Mouse (Mus musculus) forebrain, postnatal 0 days (tissue): Measurements from ENCODE around the gene Bdnf. TPM values are rescaled to one million over a fixed set of nuclear protein-coding genes. Genes with fewer than 3 reads are reported as not detected.

Experiments
- ATAC-seq: fragments of 200-750 bp; cut with Nextera tagmentation; 2 replicates; pipeline ENCODE4 v1.8.0; 2017; ENCODE audit warnings: mild to moderate bottlenecking, moderate library complexity
- DNase-seq: peaks from one replicate; pipeline ENCODE4 v3.0.0-alpha.2; 2015
- H3K27ac ChIP-seq: fragments of 300-500 bp; sonication (generic); 2 replicates; pipeline ENCODE4 v1.5.1; 2014; ENCODE audit warnings: low read depth, mild to moderate bottlenecking, antibody characterized with exemption, low read length, moderate library complexity, mixed read lengths
- H3K27me3 ChIP-seq: fragments of 300-500 bp; sonication (generic); 2 replicates; pipeline ENCODE4 v1.6.1; 2014; ENCODE audit warnings: mild to moderate bottlenecking, low read length, mixed read lengths; ENCODE audit not compliant: insufficient read depth
- H3K36me3 ChIP-seq: fragments of 300-500 bp; sonication (generic); 2 replicates; pipeline ENCODE4 v1.6.1; 2014; ENCODE audit warnings: mild to moderate bottlenecking, moderate library complexity; ENCODE audit not compliant: insufficient read depth
- H3K4me1 ChIP-seq: fragments of 300-500 bp; sonication (generic); 2 replicates; pipeline ENCODE4 v1.6.1; 2014; ENCODE audit warnings: antibody characterized with exemption; ENCODE audit not compliant: insufficient read depth
- H3K4me2 ChIP-seq: fragments of 300-500 bp; sonication (generic); 2 replicates; pipeline ENCODE4 v1.6.1; 2014; ENCODE audit warnings: low read depth, mild to moderate bottlenecking, moderate library complexity
- H3K4me3 ChIP-seq: fragments of 300-500 bp; sonication (generic); 2 replicates; pipeline ENCODE4 v1.5.1; 2014; ENCODE audit warnings: low read depth, low read length, mixed read lengths
- H3K9ac ChIP-seq: fragments of 300-500 bp; sonication (generic); 2 replicates; pipeline ENCODE4 v1.6.1; 2014; ENCODE audit warnings: mild to moderate bottlenecking
- H3K9me3 ChIP-seq: fragments of 300-500 bp; sonication (generic); 2 replicates; pipeline ENCODE4 v1.6.1; 2016; ENCODE audit warnings: low read length
- CTCF ChIP-seq: sonication (generic); IDR thresholded peaks from 2 replicates; pipeline ENCODE4 v1.5.1; 2016; ENCODE audit warnings: antibody characterized with exemption, control low read depth, low read depth
- WGBS: fragments of 180-500 bp; shearing (Covaris S2); extraction: QIAGEN DNeasy Blood & Tissue Kit; methylation state at CpG from one replicate; pipeline ENCODE4 v1.1.7; 2014; 5-methylcytosine and 5-hydroxymethylcytosine counted together
- polyA plus RNA-seq: library from polyadenylated mRNA; unstranded; fragments of >200 nt; fragmentation: Nextera tagmentation; extraction: Ambion mirVana; gene quantifications from 2 replicates; pipeline ENCODE4 v1.2.1, GENCODE M21; 2015
- total RNA-seq: library from RNA; depleted of rRNA; stranded (reverse); fragments of >200 nt; gene quantifications from 2 replicates; pipeline ENCODE4 v1.2.3, GENCODE M21; 2014

Bdnf gene
- total and polyA plus RNA-seq, 2 experiments from 2014 or later: 6.0 to 8.0 TPM

DNA sequence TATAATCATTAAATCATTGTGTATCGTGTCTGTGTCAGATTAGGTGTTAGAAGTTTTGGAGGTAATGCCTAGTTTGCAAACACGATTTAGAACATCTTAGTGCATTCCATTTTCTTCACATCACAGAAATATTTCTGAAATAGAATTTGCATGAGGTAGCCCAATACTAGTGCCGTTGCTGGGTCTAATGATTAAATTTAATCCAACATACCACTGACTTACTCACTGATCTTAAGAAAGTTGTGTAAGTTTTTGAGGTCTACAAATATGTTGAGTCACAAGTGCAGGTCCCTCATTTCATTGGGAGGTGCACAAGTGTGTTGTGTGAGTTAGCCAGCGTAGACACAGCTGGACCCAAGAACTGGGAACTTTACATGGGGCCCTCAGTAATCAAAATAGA lies 29.1 kb downstream of the Bdnf start:
- Histone ChIP-seq H3K36me3 (no peaks in the 10 kb centered on the region), H3K27me3 (peaks cover 7% of the 10 kb centered on the region; the same call in 1 of the 2 replicates), H3K4me2 (no peak overlapping the region), H3K9ac (no peak overlapping the region), H3K4me3 (no peak overlapping the region), H3K4me1 (no peaks in the 10 kb centered on the region), H3K9me3 (no peaks in the 10 kb centered on the region), H3K27ac (no peak overlapping the region)
- DNase-seq (no peak), ATAC-seq (no peak)
- 89% methylated on average over 4 of the region's 4 CpGs for WGBS
- no peak for TF ChIP-seq CTCF

DNA sequence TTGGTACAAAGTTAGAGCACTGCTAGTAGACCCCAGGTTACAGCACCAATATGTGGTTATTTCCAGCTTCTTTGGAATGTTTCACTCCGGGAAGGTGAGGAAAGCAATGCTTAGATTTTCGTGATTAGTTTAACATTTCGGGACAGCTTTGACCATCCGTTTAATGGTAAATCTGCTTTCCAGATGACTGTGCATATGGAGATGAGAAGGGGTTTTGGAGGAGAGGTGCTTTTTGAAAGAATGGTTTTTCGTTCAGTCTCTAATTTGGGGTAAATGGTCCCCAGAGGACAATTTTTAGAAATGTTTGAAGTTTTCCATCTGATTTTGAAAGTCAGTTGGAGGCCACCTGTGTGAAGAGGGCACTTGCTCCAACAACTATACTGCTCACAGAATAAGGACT lies 29.6 kb downstream of the Bdnf start:
- Histone ChIP-seq H3K4me2 (no peak overlapping the region), H3K9ac (no peak overlapping the region), H3K4me3 (no peak overlapping the region), H3K27me3 (peaks cover 4% of the 10 kb centered on the region; the same call in 1 of the 2 replicates), H3K27ac (no peak overlapping the region), H3K36me3 (no peaks in the 10 kb centered on the region), H3K4me1 (no peaks in the 10 kb centered on the region), H3K9me3 (no peaks in the 10 kb centered on the region)
- 92% methylated on average over 5 of the region's 5 CpGs for WGBS
- no peak for DNase-seq
- no peak for ATAC-seq
- TF ChIP-seq CTCF: no peak

DNA sequence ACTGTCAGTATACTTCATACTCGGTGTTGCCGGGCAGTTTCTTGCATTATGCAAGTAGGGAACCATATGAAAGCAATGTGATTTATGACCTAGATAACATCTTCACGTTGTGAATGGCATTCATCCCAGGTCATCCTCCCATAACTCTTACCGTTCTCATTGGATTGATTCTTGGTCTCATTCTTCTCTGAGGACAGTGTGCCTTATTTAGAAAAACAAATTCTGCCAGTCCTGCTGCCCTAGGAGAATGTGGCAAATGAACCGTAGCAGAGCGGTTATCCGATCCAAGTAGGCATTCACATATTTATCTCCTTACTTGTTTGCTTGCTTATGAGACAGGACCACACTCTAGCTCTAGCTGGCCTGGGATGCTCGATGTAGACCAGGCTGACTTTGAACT lies 32.0 kb downstream of the Bdnf start:
- no peak overlapping the region for H3K9ac ChIP-seq
- H3K27ac ChIP-seq: no peak overlapping the region
- H3K4me1 ChIP-seq: no peaks in the 10 kb centered on the region
- 74% methylated on average over 8 of the region's 8 CpGs for WGBS
- no peaks in the 10 kb centered on the region for H3K27me3 ChIP-seq
- DNase-seq (no peak), ATAC-seq (no peak)
- no peaks in the 10 kb centered on the region for H3K36me3 ChIP-seq
- no peak overlapping the region for H3K4me3 ChIP-seq
- TF ChIP-seq CTCF: no peak
- no peaks in the 10 kb centered on the region for H3K9me3 ChIP-seq
- H3K4me2 ChIP-seq: no peak overlapping the region

DNA sequence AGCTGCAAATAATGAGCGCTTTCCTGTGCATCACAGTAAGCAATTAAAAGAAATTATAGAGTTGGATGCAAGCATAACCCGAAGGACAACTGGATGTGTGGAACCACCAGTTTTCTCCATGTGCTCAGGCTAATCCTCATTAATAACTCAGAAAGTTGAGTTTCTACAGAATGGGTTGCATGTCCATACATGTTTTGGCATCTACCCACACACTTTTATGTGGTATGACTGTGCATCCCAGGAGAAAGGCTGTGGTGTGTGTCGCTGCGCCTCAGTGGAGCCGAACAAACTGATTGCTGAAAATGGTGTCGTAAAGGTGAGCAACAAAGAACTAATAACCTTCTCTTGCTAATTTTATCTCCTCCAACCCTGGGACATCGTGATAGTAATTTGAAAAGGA lies 34.8 kb downstream of the Bdnf start:
- H3K9ac ChIP-seq: no peak overlapping the region
- H3K4me3 ChIP-seq: no peak overlapping the region
- no peaks in the 10 kb centered on the region for H3K9me3 ChIP-seq
- no peak for DNase-seq
- no peak overlapping the region for H3K27ac ChIP-seq
- H3K27me3 ChIP-seq: no peaks in the 10 kb centered on the region
- WGBS: 89% methylated on average over 7 of the region's 7 CpGs
- no peak overlapping the region for H3K4me2 ChIP-seq
- no peaks in the 10 kb centered on the region for H3K36me3 ChIP-seq
- ATAC-seq: no peak
- H3K4me1 ChIP-seq: no peaks in the 10 kb centered on the region
- no peak for TF ChIP-seq CTCF

DNA sequence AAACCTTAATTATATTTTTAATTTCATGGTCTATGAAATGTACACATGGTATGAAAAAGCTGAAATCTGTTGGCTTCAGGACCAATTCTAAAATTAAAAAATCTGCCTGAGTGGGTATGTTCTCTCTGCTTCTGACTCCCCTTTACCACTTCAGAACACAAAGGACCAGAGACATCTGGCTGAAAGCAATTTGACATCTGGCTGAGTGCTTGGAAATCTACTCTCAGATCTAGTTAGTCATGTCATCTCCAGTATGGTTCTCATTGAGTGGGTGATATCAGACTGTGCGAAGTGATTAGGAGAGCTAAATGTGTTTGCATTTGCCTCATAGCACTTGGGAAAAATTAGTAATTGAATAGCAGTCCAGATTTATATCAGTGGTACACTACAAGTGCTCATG lies 36.5 kb downstream of the Bdnf start:
- Histone ChIP-seq H3K27me3 (no peaks in the 10 kb centered on the region), H3K4me3 (no peak overlapping the region), H3K27ac (no peak overlapping the region), H3K4me2 (no peak overlapping the region), H3K4me1 (no peaks in the 10 kb centered on the region), H3K9me3 (no peaks in the 10 kb centered on the region), H3K36me3 (no peaks in the 10 kb centered on the region), H3K9ac (no peak overlapping the region)
- TF ChIP-seq CTCF: no peak
- ATAC-seq (no peak), DNase-seq (no peak)
- WGBS: 95% methylated on average over 1 of the region's 1 CpGs

DNA sequence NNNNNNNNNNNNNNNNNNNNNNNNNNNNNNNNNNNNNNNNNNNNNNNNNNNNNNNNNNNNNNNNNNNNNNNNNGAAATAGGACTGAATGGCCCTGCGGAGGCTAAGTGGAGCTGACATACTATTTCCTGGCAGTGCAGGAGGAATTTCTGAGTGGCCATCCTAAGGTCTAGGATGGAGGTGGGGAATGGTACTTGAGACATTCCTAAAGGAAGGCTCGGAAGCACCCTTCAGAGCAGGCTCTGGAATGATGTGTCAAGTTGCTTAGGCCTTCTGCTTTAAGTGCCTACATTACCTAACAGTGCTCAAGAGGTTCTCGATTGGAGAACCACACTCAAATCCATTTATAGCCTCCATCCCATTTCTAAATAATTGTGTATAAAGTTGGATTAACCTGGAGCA lies 50.8 kb downstream of the Bdnf start:
- no peaks in the 10 kb centered on the region for H3K9me3 ChIP-seq
- no peaks in the 10 kb centered on the region for H3K4me1 ChIP-seq
- no peak overlapping the region for H3K9ac ChIP-seq
- H3K4me2 ChIP-seq: no peak overlapping the region
- ATAC-seq (no peak), DNase-seq (no peak)
- TF ChIP-seq CTCF: no peak
- H3K27me3 ChIP-seq: no peaks in the 10 kb centered on the region
- H3K36me3 ChIP-seq: no peaks in the 10 kb centered on the region
- H3K27ac ChIP-seq: no peak overlapping the region
- WGBS: 89% methylated on average over 3 of the region's 3 CpGs
- H3K4me3 ChIP-seq: no peak overlapping the region

DNA sequence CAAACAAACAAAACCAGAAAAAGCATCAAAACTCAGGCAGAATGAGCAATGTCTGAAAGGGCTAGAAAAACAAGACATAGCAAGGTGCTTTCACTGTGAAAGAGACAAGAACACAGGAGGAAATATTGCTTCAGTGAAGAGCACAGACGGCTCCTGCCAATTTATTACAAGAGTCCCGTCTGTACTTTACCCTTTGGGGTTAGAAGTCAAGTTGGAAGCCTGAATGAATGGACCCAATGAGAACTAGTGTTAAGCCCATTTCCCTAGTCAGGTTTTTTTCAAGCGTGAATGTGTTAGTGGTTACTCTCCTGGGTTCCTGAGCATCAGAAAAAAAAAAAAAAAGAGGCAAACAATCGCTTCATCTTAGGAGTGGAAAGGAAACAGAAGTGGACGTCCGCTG lies 51.3 kb downstream of the Bdnf start:
- DNase-seq: no peak
- no peaks in the 10 kb centered on the region for H3K4me1 ChIP-seq
- TF ChIP-seq CTCF: no peak
- ATAC-seq: no peak
- no peak overlapping the region for H3K4me3 ChIP-seq
- no peak overlapping the region for H3K27ac ChIP-seq
- no peak overlapping the region for H3K9ac ChIP-seq
- 70% methylated on average over 6 of the region's 6 CpGs for WGBS
- no peaks in the 10 kb centered on the region for H3K9me3 ChIP-seq
- H3K27me3 ChIP-seq: no peaks in the 10 kb centered on the region
- H3K36me3 ChIP-seq: no peaks in the 10 kb centered on the region
- no peak overlapping the region for H3K4me2 ChIP-seq

DNA sequence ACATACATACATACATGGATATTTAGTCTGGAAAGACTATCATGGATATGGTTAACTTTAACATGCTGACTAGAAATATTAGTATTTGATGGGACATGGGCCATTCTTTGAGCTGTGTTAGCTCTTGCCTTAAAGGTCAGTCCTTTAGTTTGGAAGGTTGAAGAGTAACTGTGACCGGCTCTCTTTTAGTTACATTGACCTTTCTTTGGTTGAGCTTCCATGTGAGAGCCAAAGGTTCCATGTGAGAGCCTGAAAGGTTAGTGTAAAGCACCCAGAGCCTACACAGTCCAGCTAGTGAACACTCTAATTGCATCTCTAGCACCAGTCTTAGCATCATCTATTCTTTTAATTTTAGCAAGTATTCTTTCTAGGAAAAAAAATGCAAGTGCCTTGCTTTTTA lies 54.7 kb downstream of the Bdnf start:
- DNase-seq (no peak), ATAC-seq (no peak)
- Histone ChIP-seq H3K9me3 (no peaks in the 10 kb centered on the region), H3K4me1 (no peaks in the 10 kb centered on the region), H3K4me3 (no peak overlapping the region), H3K4me2 (no peak overlapping the region), H3K27ac (no peak overlapping the region), H3K27me3 (no peaks in the 10 kb centered on the region), H3K9ac (no peak overlapping the region), H3K36me3 (no peaks in the 10 kb centered on the region)
- TF ChIP-seq CTCF: no peak
- 98% methylated on average over 1 of the region's 1 CpGs for WGBS
